Mouse (Mus musculus): ENCODE results near the gene Dazap2.

GRCm38 (mm10) chr15:100600696-100601272 is 14.4 kb upstream of the Dazap2 start:
- TF ChIP-seq TCF3 (IDR thresholded peaks at IDR 0.05; ENCODE audit: insufficient read length, low read depth) (no peak), MAX (IDR thresholded peaks at IDR 0.05; ENCODE audit: low read depth) (no peak), POLR2A (IDR thresholded peaks at IDR 0.05; ENCODE audit: insufficient read length, low read depth) (no peak), CEBPB (IDR thresholded peaks at IDR 0.05; ENCODE audit: insufficient read depth, poor library complexity, severe bottlenecking) (no peak), USF1 (IDR thresholded peaks at IDR 0.05; ENCODE audit: low read depth) (no peak), MYOD1 (IDR thresholded peaks at IDR 0.05; ENCODE audit: control insufficient read depth in 1 of 3, insufficient read length in 2 of 3, low read depth in 2 of 3) (no peak)

Data from myocyte (in vitro differentiated cells).